Mouse (Mus musculus) heart, embryonic 10.5 days (tissue): ENCODE results near the gene BC107364. TPM values are rescaled to one million over a fixed set of nuclear protein-coding genes. Genes with fewer than 3 reads are reported as not detected.
"Not testable (repeated sequence)": the region's sequence is repeated elsewhere in the genome, so short reads cannot be mapped to it uniquely, and the experiment has no call there.

Experiments used
- DNase-seq: peaks from one replicate; pipeline ENCODE4 v3.0.0-alpha.2; 2017; ENCODE audit warnings: low spot score
- H3K27ac ChIP-seq: fragments of 300-500 bp; sonication (generic); 2 replicates; pipeline ENCODE4 v1.5.1; 2016; ENCODE audit warnings: mild to moderate bottlenecking
- H3K27me3 ChIP-seq: fragments of 300-500 bp; sonication (generic); 2 replicates; pipeline ENCODE4 v1.6.1; 2016; ENCODE audit warnings: mild to moderate bottlenecking; ENCODE audit not compliant: poor library complexity, insufficient read depth, severe bottlenecking
- H3K36me3 ChIP-seq: fragments of 300-500 bp; sonication (generic); 2 replicates; pipeline ENCODE4 v1.6.1; 2016; ENCODE audit warnings: mild to moderate bottlenecking, moderate library complexity
- H3K4me1 ChIP-seq: fragments of 300-500 bp; sonication (generic); 2 replicates; pipeline ENCODE4 v1.6.1; 2016; ENCODE audit warnings: mild to moderate bottlenecking
- H3K4me3 ChIP-seq: fragments of 300-500 bp; sonication (generic); 2 replicates; pipeline ENCODE4 v1.5.1; 2016; ENCODE audit warnings: mild to moderate bottlenecking, moderate library complexity
- H3K9me3 ChIP-seq: fragments of 300-500 bp; sonication (generic); 2 replicates; pipeline ENCODE4 v1.6.1; 2016; ENCODE audit warnings: mild to moderate bottlenecking, moderate library complexity
- WGBS: fragments of 180-500 bp; shearing (Covaris S2); methylation state at CpG from one replicate; pipeline ENCODE4 v1.1.7; 2016; 5-methylcytosine and 5-hydroxymethylcytosine counted together
- polyA plus RNA-seq: library from polyadenylated mRNA; unstranded; fragments of >200 nt; fragmentation: Nextera tagmentation; extraction: Ambion mirVana; gene quantifications from 2 replicates; pipeline ENCODE4 v1.2.1, GENCODE M21; 2016

Gene BC107364
- 0.49 TPM in 1 of 2 replicates, not detected in the other for polyA plus RNA-seq

GRCm38 (mm10) chr3:96452262-96452661 lies at the start of gene BC107364:
BC107364 (minus strand) TSS chr3:96452306.
- not testable (repeated sequence) for H3K9me3 ChIP-seq, H3K36me3 ChIP-seq, H3K4me1 ChIP-seq, H3K27ac ChIP-seq, DNase-seq, H3K4me3 ChIP-seq
- WGBS: no CpG with 5 or more reads among the region's 48 CpGs
- H3K27me3 ChIP-seq: peaks cover 13% of the 10 kb centered on the region; the same call in 1 of the 2 replicates

DNA sequence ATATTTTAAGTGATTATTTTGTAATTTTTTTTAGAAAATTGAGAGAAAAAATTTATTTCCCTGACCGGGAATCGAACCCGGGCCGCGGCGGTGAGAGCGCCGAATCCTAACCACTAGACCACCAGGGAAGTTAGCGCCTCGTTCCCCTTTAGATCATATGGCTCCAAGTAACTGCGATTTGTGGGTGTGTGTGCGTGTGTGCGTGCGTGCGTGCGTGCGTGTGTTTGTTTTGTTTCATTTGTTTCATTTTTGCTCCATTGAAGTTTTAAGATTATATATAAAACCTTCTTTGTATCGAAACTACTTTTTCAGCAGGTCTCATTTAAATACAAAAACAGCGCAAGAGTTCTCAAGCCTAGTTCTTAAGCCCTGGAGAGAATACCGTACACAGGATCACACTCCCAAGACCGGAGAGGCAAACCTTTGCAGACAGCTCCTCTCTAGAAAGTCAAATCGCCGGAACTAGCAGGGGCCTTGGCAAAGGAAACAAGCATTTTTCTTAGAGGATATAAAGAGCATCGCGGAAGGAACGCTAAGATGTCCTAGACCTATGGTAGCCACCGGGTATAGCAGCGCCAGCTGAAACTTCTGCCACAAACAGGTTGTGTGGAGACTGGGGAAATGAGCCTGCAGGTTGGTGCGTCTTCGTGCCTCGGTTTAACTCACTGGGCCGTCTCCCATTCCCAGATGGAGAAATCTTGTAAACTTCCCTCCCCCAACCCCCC lies 49.4 kb upstream of the BC107364 start:
- Histone ChIP-seq H3K9me3 (no peaks in the 10 kb centered on the region), H3K4me1 (no peaks in the 10 kb centered on the region), H3K27ac (peak overlapping the region; percentile 91), H3K4me3 (peak overlapping the region; percentile 76), H3K36me3 (no peaks in the 10 kb centered on the region), H3K27me3 (no peaks in the 10 kb centered on the region)
- peak; percentile 83 for DNase-seq
- under 1% methylated on average over 32 of the region's 32 CpGs for WGBS

GRCm38 (mm10) chr3:96500691-96501265 lies 48.7 kb upstream of the BC107364 start:
- Histone ChIP-seq H3K27me3 (no peaks in the 10 kb centered on the region), H3K4me1 (no peaks in the 10 kb centered on the region), H3K9me3 (no peaks in the 10 kb centered on the region), H3K36me3 (no peaks in the 10 kb centered on the region), H3K4me3 (peak overlapping the region; percentile 76), H3K27ac (peak overlapping the region; percentile 91)
- DNase-seq: peak; percentile 91
- under 1% methylated on average over 19 of the region's 19 CpGs for WGBS

DNA sequence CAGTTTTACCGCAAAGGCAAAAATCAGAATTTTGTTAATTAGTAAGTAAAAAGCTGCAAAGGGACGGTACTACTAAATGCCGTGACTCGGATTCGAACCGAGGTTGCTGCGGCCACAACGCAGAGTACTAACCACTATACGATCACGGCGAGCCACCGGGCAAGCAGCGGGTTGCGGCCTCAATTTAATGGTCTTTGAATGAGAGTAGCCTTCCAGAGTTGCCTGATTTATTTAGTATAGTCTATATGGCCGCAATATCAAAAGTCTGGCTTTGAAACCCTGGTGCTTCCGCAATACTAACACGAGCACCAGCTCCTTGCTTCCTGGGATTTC lies 48.1 kb upstream of the BC107364 start:
- H3K27ac ChIP-seq: peak overlapping the region; percentile 91
- H3K27me3 ChIP-seq: no peaks in the 10 kb centered on the region
- no peaks in the 10 kb centered on the region for H3K36me3 ChIP-seq
- no peaks in the 10 kb centered on the region for H3K9me3 ChIP-seq
- no peaks in the 10 kb centered on the region for H3K4me1 ChIP-seq
- peak overlapping the region; percentile 76 for H3K4me3 ChIP-seq
- under 1% methylated on average over 17 of the region's 17 CpGs for WGBS
- DNase-seq: peak; percentile 94

DNA sequence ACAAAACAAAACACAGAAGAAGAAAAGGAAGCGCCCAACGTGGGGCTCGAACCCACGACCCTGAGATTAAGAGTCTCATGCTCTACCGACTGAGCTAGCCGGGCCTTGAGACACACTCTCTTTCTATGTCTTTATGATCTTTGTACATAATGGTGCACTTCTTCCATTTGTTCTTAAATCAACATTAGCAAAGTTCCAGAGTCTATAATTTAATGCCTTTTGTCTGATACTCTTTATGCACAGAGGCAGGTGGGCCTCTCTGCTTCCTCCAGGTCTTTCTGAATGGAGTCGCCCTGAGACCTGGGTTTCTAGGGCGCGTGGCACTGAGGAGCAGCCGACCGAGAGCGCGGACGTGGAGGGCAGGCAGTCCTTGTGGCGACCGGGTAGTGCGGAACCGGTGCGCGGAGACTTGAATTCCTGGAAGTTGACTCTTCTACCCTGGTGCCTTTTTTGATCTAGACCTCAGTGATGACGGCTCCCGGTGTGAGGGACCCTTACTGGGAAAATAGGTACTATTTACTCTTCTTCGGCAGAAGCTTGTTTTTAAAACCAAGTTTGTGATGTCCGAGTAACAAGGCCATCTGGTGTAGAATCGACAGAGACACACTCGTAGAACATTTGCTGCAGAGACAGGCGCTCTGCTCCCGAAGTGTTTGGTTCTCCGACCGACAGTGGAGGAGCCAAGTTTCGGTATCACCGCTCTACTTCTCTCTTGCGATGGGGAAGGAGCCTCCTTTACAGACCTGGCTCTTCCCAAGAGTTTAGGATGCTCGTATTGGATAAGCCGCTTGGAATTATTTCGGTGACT lies 47.6 kb upstream of the BC107364 start:
- H3K27me3 ChIP-seq: no peaks in the 10 kb centered on the region
- no peaks in the 10 kb centered on the region for H3K4me1 ChIP-seq
- H3K27ac ChIP-seq: peak overlapping the region; percentile 91
- peak overlapping the region; percentile 76 for H3K4me3 ChIP-seq
- no peaks in the 10 kb centered on the region for H3K9me3 ChIP-seq
- H3K36me3 ChIP-seq: no peaks in the 10 kb centered on the region
- DNase-seq: peak; percentile 88
- WGBS: under 1% methylated on average over 36 of the region's 36 CpGs

GRCm38 (mm10) chr3:96498476-96499245 lies 46.6 kb upstream of the BC107364 start:
- peak; percentile 68 for DNase-seq
- 79% methylated on average over 4 of the region's 4 CpGs for WGBS
- H3K4me3 ChIP-seq: 0 out of 2 replicates have a peak overlapping the region, but pooled peaks have one; percentile 0
- H3K9me3 ChIP-seq: no peaks in the 10 kb centered on the region
- no peaks in the 10 kb centered on the region for H3K27me3 ChIP-seq
- no peak overlapping the region for H3K27ac ChIP-seq
- H3K36me3 ChIP-seq: no peaks in the 10 kb centered on the region
- no peaks in the 10 kb centered on the region for H3K4me1 ChIP-seq

DNA sequence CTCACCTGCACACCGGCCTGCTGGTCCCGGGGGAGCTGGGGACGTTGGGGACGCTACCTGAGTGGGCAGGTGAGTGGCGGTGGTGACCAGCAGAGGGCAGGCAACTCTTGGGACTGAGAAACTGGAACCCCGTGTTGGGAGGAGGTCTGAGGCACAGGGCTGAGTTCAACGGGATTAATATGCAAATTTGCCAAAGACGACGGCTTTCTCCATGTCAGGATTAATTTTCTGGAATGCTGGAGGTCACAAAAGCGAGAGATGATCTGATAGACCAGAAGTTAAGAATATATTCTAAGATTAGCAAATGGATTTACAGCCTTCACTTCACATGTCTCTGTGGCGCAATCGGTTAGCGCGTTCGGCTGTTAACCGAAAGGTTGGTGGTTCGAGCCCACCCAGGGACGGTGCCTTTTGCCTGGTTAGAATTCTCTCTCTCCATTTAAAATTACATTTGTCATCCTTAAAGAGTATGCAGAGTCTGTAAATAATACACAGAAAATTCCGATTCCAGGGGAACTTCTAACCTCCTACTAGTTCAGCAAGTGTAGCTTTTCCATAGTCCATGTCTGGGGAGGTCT lies 45.4 kb upstream of the BC107364 start:
- WGBS: under 1% methylated on average over 19 of the region's 19 CpGs
- Histone ChIP-seq H3K4me3 (peak overlapping the region; percentile 74), H3K9me3 (no peaks in the 10 kb centered on the region), H3K27me3 (no peaks in the 10 kb centered on the region), H3K27ac (peak overlapping the region; percentile 71), H3K4me1 (no peaks in the 10 kb centered on the region), H3K36me3 (no peaks in the 10 kb centered on the region)
- peak; percentile 90 for DNase-seq

GRCm38 (mm10) chr3:96496620-96497275 lies 44.6 kb upstream of the BC107364 start:
- H3K4me1 ChIP-seq, H3K27me3 ChIP-seq, DNase-seq, H3K9me3 ChIP-seq, H3K36me3 ChIP-seq: not testable (repeated sequence)
- H3K4me3 ChIP-seq: peak overlapping the region; percentile 74
- H3K27ac ChIP-seq: peak overlapping the region; percentile 71; the same call in 1 of the 2 replicates
- 13% methylated on average over 14 of the region's 14 CpGs for WGBS

DNA sequence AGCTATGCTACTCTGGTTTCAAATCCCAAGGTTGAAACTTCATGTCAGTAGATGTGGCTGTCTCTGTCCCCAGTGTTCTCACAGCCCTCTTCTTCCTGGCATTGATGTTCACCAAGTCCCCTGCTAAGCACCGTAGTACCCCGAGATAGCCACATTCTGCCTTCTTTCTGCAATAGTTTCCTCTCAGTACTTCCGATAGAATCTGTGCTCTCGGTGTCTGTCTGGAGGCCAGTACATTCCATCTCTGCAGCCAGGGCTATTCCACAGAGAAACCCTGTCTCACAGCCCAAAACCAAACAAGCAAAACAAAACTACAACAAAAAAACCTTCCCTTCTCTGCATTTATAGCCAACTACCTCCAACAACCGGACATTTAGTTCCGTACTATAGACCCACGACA lies 44.1 kb upstream of the BC107364 start:
- DNase-seq: no peak
- no peak overlapping the region for H3K27ac ChIP-seq
- H3K4me3 ChIP-seq: no peak overlapping the region
- WGBS: 63% methylated on average over 7 of the region's 7 CpGs
- H3K9me3 ChIP-seq: no peaks in the 10 kb centered on the region
- no peaks in the 10 kb centered on the region for H3K4me1 ChIP-seq
- no peaks in the 10 kb centered on the region for H3K36me3 ChIP-seq
- H3K27me3 ChIP-seq: no peaks in the 10 kb centered on the region

- Histone ChIP-seq H3K27me3 (no peaks in the 10 kb centered on the region), H3K9me3 (no peaks in the 10 kb centered on the region), H3K36me3 (no peaks in the 10 kb centered on the region), H3K27ac (no peak overlapping the region), H3K4me3 (no peak overlapping the region), H3K4me1 (no peaks in the 10 kb centered on the region)
- 93% methylated on average over 1 of the region's 1 CpGs for whole genome bisulfite sequencing
- DNase-seq: no peak
Observed at GRCm38 (mm10) chr3:96495490-96496210, 43.5 kb upstream of the BC107364 start.

- Histone ChIP-seq H3K9me3 (no peaks in the 10 kb centered on the region), H3K27me3 (no peaks in the 10 kb centered on the region), H3K4me1 (no peaks in the 10 kb centered on the region), H3K4me3 (no peak overlapping the region), H3K27ac (no peak overlapping the region), H3K36me3 (no peaks in the 10 kb centered on the region)
- no peak for DNase-seq
- WGBS: 90% methylated on average over 3 of the region's 3 CpGs
Observed at GRCm38 (mm10) chr3:96494912-96495311, 42.8 kb upstream of the BC107364 start.
